Mouse (Mus musculus) stomach, embryonic 16.5 days (tissue): ENCODE results near the gene Lpcat1. TPM values are rescaled to one million over a fixed set of nuclear protein-coding genes. Genes with fewer than 3 reads are reported as not detected.

Experiments used
- ATAC-seq: fragments of 200-750 bp; cut with Nextera tagmentation; 2 replicates; pipeline ENCODE4 v1.8.0; 2017; ENCODE audit warnings: moderate number of reproducible peaks, moderate TSS enrichment; ENCODE audit not compliant: insufficient read depth, low FRiP score
- H3K27ac ChIP-seq: fragments of 300-500 bp; sonication (generic); 2 replicates; pipeline ENCODE4 v1.5.1; 2014; ENCODE audit warnings: low read length
- H3K27me3 ChIP-seq: fragments of 300-500 bp; sonication (generic); 2 replicates; pipeline ENCODE4 v1.6.1; 2014; ENCODE audit warnings: low read length, control low read depth, mixed read lengths; ENCODE audit not compliant: control insufficient read depth, insufficient read depth
- H3K36me3 ChIP-seq: fragments of 300-500 bp; sonication (generic); 2 replicates; pipeline ENCODE4 v1.6.1; 2014; ENCODE audit warnings: low read length; ENCODE audit not compliant: control insufficient read depth, insufficient read depth
- H3K4me1 ChIP-seq: fragments of 300-500 bp; sonication (generic); 2 replicates; pipeline ENCODE4 v1.6.1; 2014; ENCODE audit warnings: low read length, control low read depth, mixed read lengths; ENCODE audit not compliant: control insufficient read depth, insufficient read depth
- H3K4me2 ChIP-seq: fragments of 300-500 bp; sonication (generic); 2 replicates; pipeline ENCODE4 v1.6.1; 2014; ENCODE audit warnings: low read depth, low read length, mixed read lengths
- H3K4me3 ChIP-seq: fragments of 300-500 bp; sonication (generic); replicated peaks from 2 replicates; pipeline ENCODE4 v1.5.1; 2014; ENCODE audit warnings: mild to moderate bottlenecking, low read length
- H3K9ac ChIP-seq: fragments of 300-500 bp; sonication (generic); 2 replicates; pipeline ENCODE4 v1.6.1; 2014; ENCODE audit warnings: low read length
- H3K9me3 ChIP-seq: fragments of 300-500 bp; sonication (generic); replicated peaks from 2 replicates; pipeline ENCODE4 v1.6.1; 2016; ENCODE audit warnings: low read length, control low read depth; ENCODE audit not compliant: control insufficient read depth
- WGBS: fragments of 180-500 bp; shearing (Covaris S2); extraction: QIAGEN DNeasy Blood & Tissue Kit; methylation state at CpG from one replicate; pipeline ENCODE4 v1.1.7; 2014; 5-methylcytosine and 5-hydroxymethylcytosine counted together
- polyA plus RNA-seq: library from polyadenylated mRNA; unstranded; fragments of >200 nt; fragmentation: Nextera tagmentation; extraction: Ambion mirVana; gene quantifications from 2 replicates; pipeline ENCODE4 v1.2.1, GENCODE M21; 2015

Lpcat1 gene
- polyA plus RNA-seq, 1 experiment from 2014 or later, result 21.0 TPM

DNA sequence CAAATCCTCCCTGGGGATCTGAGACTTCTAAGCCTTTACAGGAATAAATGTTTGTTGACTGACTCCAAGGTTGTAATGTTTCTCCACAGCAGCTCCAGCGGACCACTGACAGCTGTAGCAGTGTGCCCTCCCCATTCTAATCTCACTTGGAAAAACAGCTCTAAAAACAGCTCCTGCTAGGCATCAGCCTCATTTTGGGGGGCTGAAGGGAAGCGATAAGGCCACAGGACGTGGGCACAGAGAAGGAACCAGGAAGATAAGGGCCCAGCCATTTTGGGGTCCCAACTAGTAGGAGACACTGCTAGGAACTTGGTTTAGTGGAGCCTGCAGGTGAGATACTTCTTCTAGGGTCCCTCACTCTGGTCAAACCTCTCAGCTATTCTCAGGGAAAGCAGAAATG is 68.3 kb downstream of the Lpcat1 start:
- WGBS, result 50% methylated on average over 3 of the region's 3 CpGs
- no peak for ATAC-seq
- no peak overlapping the region for H3K4me2 ChIP-seq
- peaks cover 28% of the 10 kb centered on the region for H3K27me3 ChIP-seq
- no peak overlapping the region for H3K9ac ChIP-seq
- H3K4me3 ChIP-seq, result no peak overlapping the region
- H3K9me3 ChIP-seq, result no peaks in the 10 kb centered on the region
- H3K4me1 ChIP-seq, result peaks cover 5% of the 10 kb centered on the region
- no peaks in the 10 kb centered on the region for H3K36me3 ChIP-seq
- no peak overlapping the region for H3K27ac ChIP-seq

DNA sequence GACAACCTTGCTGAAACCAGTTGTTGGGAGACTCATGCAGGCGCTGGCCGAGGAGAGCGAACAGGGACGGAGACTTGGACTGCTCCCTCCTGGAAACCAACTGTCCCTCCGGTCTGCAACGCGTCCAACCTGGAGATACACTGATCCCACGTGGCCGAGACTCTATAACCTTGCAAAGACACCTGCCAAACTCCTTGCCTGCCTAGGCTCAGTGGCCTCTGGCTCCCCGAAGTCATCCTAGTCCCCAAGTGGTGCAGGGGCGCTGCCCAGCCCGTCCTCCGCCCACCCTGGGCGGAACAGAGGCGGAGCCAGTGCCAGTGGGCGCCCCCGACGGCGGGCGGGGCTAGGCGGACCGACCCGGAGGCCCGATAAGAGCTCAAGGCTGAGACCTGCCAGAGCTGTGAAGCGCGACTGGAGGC is 69.4 kb downstream of the Lpcat1 start, which contains the start of gene Slc6a3:
Slc6a3 (plus strand) TSS at position 345 of the 419 bp plus-strand sequence.
- Histone ChIP-seq H3K27me3 (peaks cover 28% of the 10 kb centered on the region), H3K27ac (no peak within 1 kb of the TSS), H3K4me2 (peak within 1 kb of the TSS; percentile 83), H3K4me1 (peaks cover 5% of the 10 kb centered on the region), H3K4me3 (peak within 1 kb of the TSS; percentile 50), H3K36me3 (no peaks in the 10 kb centered on the region), H3K9me3 (no peaks in the 10 kb centered on the region), H3K9ac (peak within 1 kb of the TSS; percentile 61)
- peak; percentile 90; the same call in 1 of the 2 replicates for ATAC-seq
- WGBS, result 1% methylated on average over 26 of the region's 26 CpGs

- H3K9me3 ChIP-seq, result no peaks in the 10 kb centered on the region
- peak overlapping the region; percentile 83 for H3K4me2 ChIP-seq
- peaks cover 28% of the 10 kb centered on the region for H3K27me3 ChIP-seq
- peaks cover 5% of the 10 kb centered on the region for H3K4me1 ChIP-seq
- H3K4me3 ChIP-seq, result peak overlapping the region; percentile 50
- ATAC-seq, result no peak
- peak overlapping the region; percentile 61 for H3K9ac ChIP-seq
- no peak overlapping the region for H3K27ac ChIP-seq
- 19% methylated on average over 13 of the region's 13 CpGs for WGBS
- H3K36me3 ChIP-seq, result no peaks in the 10 kb centered on the region
Measured at GRCm38 (mm10) chr13:73536824-73537223, 69.8 kb downstream of the Lpcat1 start.

DNA sequence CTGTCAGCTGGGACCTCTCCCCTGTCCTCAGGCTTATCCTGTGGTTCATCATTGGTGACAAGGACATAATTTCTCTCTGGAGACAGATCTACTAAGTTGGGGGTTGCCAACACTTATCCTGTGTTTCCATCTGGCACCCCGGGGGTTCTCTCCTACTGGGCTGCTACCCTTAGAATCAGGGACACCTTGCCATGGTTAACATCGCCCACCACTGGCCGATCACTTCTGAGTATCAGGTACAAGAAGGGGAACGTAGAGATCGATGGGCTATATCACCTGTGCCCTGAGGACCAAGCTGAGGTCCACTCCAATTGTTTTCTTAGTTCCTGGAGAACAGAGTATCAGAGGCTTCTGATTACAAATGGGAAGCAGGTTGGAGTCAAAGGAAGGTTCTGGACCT is 97.2 kb downstream of the Lpcat1 start:
- Histone ChIP-seq H3K36me3 (no peaks in the 10 kb centered on the region), H3K4me1 (no peaks in the 10 kb centered on the region), H3K4me2 (no peak overlapping the region), H3K9ac (no peak overlapping the region), H3K9me3 (no peaks in the 10 kb centered on the region), H3K27ac (no peak overlapping the region), H3K27me3 (no peaks in the 10 kb centered on the region), H3K4me3 (no peak overlapping the region)
- ATAC-seq, result no peak
- 87% methylated on average over 5 of the region's 5 CpGs for WGBS

Other genes with a start within 250 kb of the Lpcat1 start
- 0.05 and 0.12 TPM in 2 replicates for gene Irx4, start 206.7 kb upstream of the Lpcat1 start, polyA plus RNA-seq
- 122 and 125 TPM in 2 replicates for gene Mrpl36, start 138.7 kb upstream of the Lpcat1 start, polyA plus RNA-seq
- 368 and 371 TPM in 2 replicates for gene Ndufs6, start 138.7 kb upstream of the Lpcat1 start, polyA plus RNA-seq
- 0.09 and 0.12 TPM in 2 replicates for gene Slc6a3, start 69.5 kb downstream of the Lpcat1 start, polyA plus RNA-seq
- 117 TPM in 2 replicates for gene Clptm1l, start 136.8 kb downstream of the Lpcat1 start, polyA plus RNA-seq
- 3.2 and 5.0 TPM in 2 replicates for gene Tert, start 159.7 kb downstream of the Lpcat1 start, polyA plus RNA-seq
- gene Slc6a18, start 210.8 kb downstream of the Lpcat1 start, polyA plus RNA-seq, result not detected in 2 replicates
- gene Slc6a19, start 237.7 kb downstream of the Lpcat1 start, polyA plus RNA-seq, result 3.3 and 3.4 TPM in 2 replicates